Mouse (Mus musculus): Measurements from ENCODE around the gene Tmem116.

DNA sequence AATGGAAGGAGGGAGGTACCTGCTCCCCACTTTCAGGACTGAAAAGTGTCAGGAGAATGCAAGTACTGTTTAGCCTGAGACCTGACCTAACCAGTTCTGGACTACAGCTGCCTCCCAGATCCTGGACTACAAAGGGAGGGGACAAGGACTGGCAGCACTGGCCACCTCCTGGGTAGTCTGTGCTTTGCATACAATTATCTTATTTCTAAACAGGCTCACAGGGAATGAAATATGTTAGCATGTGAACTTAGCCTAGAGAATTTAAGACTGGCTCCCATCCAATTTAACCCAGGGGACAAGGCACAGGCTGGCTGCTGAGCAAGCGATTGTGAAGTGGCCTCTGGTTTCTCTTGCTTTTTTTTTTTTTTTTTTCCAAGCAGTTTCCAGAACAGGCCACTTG, 119.1 kb downstream of the Tmem116 start:
- no peak for TF ChIP-seq CTCF (IDR thresholded peaks at IDR 0.05; ENCODE audit: control insufficient read depth, insufficient read depth, insufficient read length)
- no peak for TF ChIP-seq MYOD1 (IDR thresholded peaks at IDR 0.05; ENCODE audit: control insufficient read depth, insufficient read length, low read depth)
